Mouse (Mus musculus): ENCODE measurements around the gene Ankrd65. TPM values are rescaled to one million over a fixed set of nuclear protein-coding genes. Genes with fewer than 3 reads are reported as not detected.
A peak's percentile ranks its signal among the peaks of the same experiment; 100 is the strongest.
"Not testable (repeated sequence)": the region's sequence is repeated elsewhere in the genome, so short reads cannot be mapped to it uniquely, and the experiment has no call there.

The Ankrd65 gene
- polyA plus RNA-seq, 1 experiment from 2014 or later = not detected

DNA sequence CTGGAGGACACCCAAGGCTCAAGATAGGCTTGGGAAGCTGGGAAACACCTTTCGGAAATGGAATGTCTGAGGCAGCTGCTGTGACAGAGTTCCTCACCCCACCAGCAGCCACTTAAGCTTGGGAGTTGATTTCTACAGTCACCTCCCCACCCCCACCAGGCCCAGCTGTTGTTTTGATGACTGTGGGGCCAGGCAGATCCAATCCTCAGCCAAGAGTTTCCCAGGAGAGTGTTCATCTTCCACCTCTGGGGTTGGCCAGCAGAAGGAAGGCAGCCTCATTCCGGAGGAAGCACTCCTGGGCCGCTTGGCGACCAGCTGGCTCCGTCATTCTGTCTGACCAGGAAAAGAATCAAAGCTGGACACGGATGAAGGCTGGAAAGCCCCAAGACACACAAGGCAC lies 9.3 kb upstream of the Ankrd65 start:
- Histone ChIP-seq H3K9me3 (ENCODE audit: control insufficient read depth, low read length) (no peaks in the 10 kb centered on the region), H3K27me3 (ENCODE audit: control insufficient read depth, insufficient read depth, low read length) (no peaks in the 10 kb centered on the region), H3K36me3 (ENCODE audit: control insufficient read depth, insufficient read depth, low read length) (no peaks in the 10 kb centered on the region), H3K4me1 (ENCODE audit: control insufficient read depth, insufficient read depth, low read length) (0 out of 2 replicates have a peak, but pooled peaks cover 2% of the 10 kb centered on the region), H3K4me3 (ENCODE audit: low read depth, low read length) (no peak overlapping the region), H3K27ac (ENCODE audit: low read depth, low read length) (no peak overlapping the region), H3K4me2 (ENCODE audit: low read depth) (no peak overlapping the region), H3K9ac (ENCODE audit: low read length) (no peak overlapping the region)
- ATAC-seq (ENCODE audit: insufficient read depth, low FRiP score, low TSS enrichment) (no peak), DNase-seq (ENCODE audit: low spot score) (no peak)
- 38% methylated on average over 6 of the region's 6 CpGs for WGBS

DNA sequence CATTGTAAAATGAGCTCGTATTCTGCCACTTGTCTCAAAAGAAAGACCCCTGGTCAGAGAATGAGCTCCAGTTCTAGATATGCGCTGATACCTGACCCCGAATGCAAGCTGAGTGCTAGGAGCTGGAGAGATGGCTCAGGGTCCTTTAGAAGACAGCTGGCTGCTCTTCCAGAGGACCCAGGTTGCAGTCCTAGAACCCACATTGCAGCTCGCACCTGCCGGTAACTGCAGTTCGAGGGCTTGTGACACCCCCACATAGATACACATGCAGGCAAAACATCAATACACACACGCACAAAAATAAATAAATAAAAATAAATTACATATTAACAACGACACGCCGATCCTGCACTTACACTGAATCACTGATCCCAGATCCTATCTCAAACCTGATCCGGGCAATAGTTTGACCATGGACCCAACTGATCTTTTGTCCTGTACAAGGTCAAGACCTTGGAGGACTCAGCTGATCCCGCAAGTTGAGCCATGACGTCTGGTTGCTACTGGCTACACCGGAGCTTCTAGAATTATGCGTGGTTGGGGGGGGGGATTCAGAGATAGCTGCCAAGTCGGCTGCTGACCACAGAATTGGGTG lies 6.7 kb upstream of the Ankrd65 start:
- Histone ChIP-seq H3K36me3 (ENCODE audit: control insufficient read depth, insufficient read depth, low read length) (no peaks in the 10 kb centered on the region), H3K27ac (ENCODE audit: low read depth, low read length) (no peak overlapping the region), H3K4me3 (ENCODE audit: low read depth, low read length) (peak overlapping the region; percentile 56), H3K4me2 (ENCODE audit: low read depth) (peak overlapping the region; percentile 68), H3K4me1 (ENCODE audit: control insufficient read depth, insufficient read depth, low read length) (0 out of 2 replicates have a peak, but pooled peaks cover 2% of the 10 kb centered on the region), H3K9me3 (ENCODE audit: control insufficient read depth, low read length) (no peaks in the 10 kb centered on the region), H3K9ac (ENCODE audit: low read length) (no peak overlapping the region), H3K27me3 (ENCODE audit: control insufficient read depth, insufficient read depth, low read length) (no peaks in the 10 kb centered on the region)
- no peak; the same call in 1 of the 2 replicates for ATAC-seq (ENCODE audit: insufficient read depth, low FRiP score, low TSS enrichment)
- WGBS = 45% methylated on average over 16 of the region's 16 CpGs
- DNase-seq (ENCODE audit: low spot score) = no peak

DNA sequence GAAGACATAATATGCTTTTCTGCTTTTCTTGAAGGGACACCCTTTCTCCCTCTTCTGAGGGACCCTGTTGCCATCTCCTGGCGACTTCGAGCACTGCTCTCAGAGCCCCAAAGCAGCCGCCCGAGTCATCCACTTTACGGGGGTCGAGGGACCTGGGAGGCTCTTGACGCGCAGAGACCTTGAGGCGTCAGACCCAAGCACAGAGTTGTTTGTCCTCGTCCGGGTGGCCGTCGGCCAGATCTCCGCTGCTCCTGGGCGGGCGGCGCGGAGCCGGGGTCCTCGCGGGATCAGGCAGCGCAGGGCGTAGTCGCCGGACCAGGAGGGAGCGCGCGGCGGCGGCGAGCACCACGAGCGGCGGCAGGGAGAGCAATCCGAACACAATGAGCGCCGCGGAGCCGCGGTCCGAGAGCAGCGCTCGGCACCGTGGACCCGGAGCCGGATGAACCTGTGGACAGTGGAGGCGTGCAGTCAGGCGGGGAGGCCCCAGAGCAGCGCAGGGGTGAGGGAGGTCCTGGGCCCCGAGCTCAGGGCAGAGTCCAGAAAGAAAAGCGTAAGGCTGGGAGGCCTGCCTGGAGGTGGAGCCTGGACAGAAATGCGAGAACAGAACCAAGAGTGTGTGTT lies 6.0 kb upstream of the Ankrd65 start:
- peak; percentile 81 for ATAC-seq (ENCODE audit: insufficient read depth, low FRiP score, low TSS enrichment)
- no peaks in the 10 kb centered on the region for H3K36me3 ChIP-seq (ENCODE audit: control insufficient read depth, insufficient read depth, low read length)

DNA sequence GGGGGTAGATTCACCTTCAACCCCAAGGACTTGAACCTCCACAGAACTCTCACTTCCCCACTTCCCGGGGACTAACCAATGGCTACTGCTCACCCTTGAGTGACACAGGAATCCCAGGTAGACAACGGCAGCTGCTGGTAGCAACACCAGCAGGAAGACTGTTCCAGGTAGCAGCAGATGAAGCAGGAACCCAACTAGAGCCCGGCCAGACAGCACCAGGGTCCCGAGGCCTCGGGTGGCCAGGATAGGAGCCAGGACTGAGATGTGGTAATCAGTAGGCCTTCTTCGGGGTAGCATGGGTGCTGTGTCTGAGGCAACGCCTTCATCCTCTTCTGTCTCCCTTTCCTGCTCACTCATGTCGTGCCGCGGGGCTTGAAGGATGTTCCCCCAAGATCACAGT lies 5.0 kb upstream of the Ankrd65 start:
- ATAC-seq (ENCODE audit: insufficient read depth, low FRiP score, low TSS enrichment) (no peak), DNase-seq (ENCODE audit: low spot score) (no peak)
- H3K4me1 ChIP-seq (ENCODE audit: control insufficient read depth, insufficient read depth, low read length) = 0 out of 2 replicates have a peak, but pooled peaks cover 2% of the 10 kb centered on the region
- no peak overlapping the region for H3K4me3 ChIP-seq (ENCODE audit: low read depth, low read length)
- H3K27me3 ChIP-seq (ENCODE audit: control insufficient read depth, insufficient read depth, low read length) = no peaks in the 10 kb centered on the region
- H3K9ac ChIP-seq (ENCODE audit: low read length) = peak overlapping the region; percentile 32; the same call in 1 of the 2 replicates
- WGBS = 79% methylated on average over 10 of the region's 10 CpGs
- no peaks in the 10 kb centered on the region for H3K9me3 ChIP-seq (ENCODE audit: control insufficient read depth, low read length)
- no peak overlapping the region for H3K4me2 ChIP-seq (ENCODE audit: low read depth)
- H3K27ac ChIP-seq (ENCODE audit: low read depth, low read length) = no peak overlapping the region
- H3K36me3 ChIP-seq (ENCODE audit: control insufficient read depth, insufficient read depth, low read length) = no peaks in the 10 kb centered on the region

More for the DNA sequence above, 6.0 kb upstream of the Ankrd65 start:
- Histone ChIP-seq H3K4me3 (ENCODE audit: low read depth, low read length) (peak overlapping the region; percentile 56), H3K27ac (ENCODE audit: low read depth, low read length) (peak overlapping the region; percentile 76), H3K4me1 (ENCODE audit: control insufficient read depth, insufficient read depth, low read length) (0 out of 2 replicates have a peak, but pooled peaks cover 2% of the 10 kb centered on the region), H3K27me3 (ENCODE audit: control insufficient read depth, insufficient read depth, low read length) (no peaks in the 10 kb centered on the region), H3K9ac (ENCODE audit: low read length) (peak overlapping the region; percentile 86), H3K4me2 (ENCODE audit: low read depth) (peak overlapping the region; percentile 68), H3K9me3 (ENCODE audit: control insufficient read depth, low read length) (no peaks in the 10 kb centered on the region)
- DNase-seq (ENCODE audit: low spot score) = peak; percentile 83
- 1% methylated on average over 51 of the region's 52 CpGs for WGBS

DNA sequence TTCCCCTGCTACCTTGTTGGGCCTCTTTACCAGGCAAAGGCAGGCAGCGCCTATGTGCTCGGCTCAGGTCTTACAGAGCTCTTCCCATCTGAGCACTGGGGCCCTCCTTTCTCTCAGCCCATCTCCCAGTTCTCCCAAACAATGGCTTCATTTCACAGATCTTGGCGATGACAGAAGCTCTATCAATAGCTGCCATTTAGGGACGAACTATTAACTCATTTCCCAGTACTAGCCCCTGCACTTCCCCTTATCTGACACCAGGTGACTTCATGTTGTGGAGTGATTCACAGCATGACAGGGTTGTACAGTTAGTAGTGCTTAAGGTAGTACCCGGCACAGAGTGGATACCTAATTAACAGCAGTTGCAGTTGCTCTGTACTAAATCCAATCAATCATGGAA lies 4.4 kb upstream of the Ankrd65 start, which contains the start of gene Tmem88b:
Gene Tmem88b (minus strand): TSS at position 56 of the 400 bp plus-strand sequence.
- ATAC-seq (ENCODE audit: insufficient read depth, low FRiP score, low TSS enrichment) = no peak

DNA sequence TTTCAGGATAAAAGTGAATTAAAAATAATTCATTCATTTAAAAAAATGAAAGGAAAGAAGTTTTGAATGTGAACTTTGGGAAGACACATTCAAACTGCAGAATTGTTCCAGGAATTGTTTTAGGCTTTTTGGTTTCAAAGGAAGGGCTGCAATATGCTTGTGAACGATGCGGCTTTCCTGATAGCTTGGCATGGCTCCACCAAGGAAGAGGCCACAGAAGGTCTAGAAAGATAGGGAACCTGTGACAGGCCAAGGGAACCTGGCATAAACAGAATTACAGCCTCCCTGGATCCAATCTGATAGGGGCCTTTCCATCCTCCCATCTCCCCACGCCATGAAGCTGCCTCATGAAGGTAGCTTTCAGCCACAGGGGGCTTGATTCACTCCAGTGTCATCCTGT lies 1.9 kb upstream of the Ankrd65 start:
- H3K27ac ChIP-seq (ENCODE audit: low read depth, low read length) = no peak overlapping the region
- H3K9me3 ChIP-seq (ENCODE audit: control insufficient read depth, low read length) = no peaks in the 10 kb centered on the region
- no peak overlapping the region for H3K4me3 ChIP-seq (ENCODE audit: low read depth, low read length)
- H3K36me3 ChIP-seq (ENCODE audit: control insufficient read depth, insufficient read depth, low read length) = no peaks in the 10 kb centered on the region
- no peaks in the 10 kb centered on the region for H3K27me3 ChIP-seq (ENCODE audit: control insufficient read depth, insufficient read depth, low read length)
- 0 out of 2 replicates have a peak, but pooled peaks cover 2% of the 10 kb centered on the region for H3K4me1 ChIP-seq (ENCODE audit: control insufficient read depth, insufficient read depth, low read length)
- no peak overlapping the region for H3K9ac ChIP-seq (ENCODE audit: low read length)
- 81% methylated on average over 3 of the region's 3 CpGs for WGBS
- no peak for DNase-seq (ENCODE audit: low spot score)
- no peak for ATAC-seq (ENCODE audit: insufficient read depth, low FRiP score, low TSS enrichment)
- H3K4me2 ChIP-seq (ENCODE audit: low read depth) = no peak overlapping the region

More for the DNA sequence above, 4.4 kb upstream of the Ankrd65 start, which contains the start of gene Tmem88b:
- Histone ChIP-seq H3K4me3 (ENCODE audit: low read depth, low read length) (peak within 1 kb of the TSS; percentile 56), H3K27me3 (ENCODE audit: control insufficient read depth, insufficient read depth, low read length) (no peaks in the 10 kb centered on the region), H3K4me1 (ENCODE audit: control insufficient read depth, insufficient read depth, low read length) (0 out of 2 replicates have a peak, but pooled peaks cover 2% of the 10 kb centered on the region), H3K27ac (ENCODE audit: low read depth, low read length) (no peak within 1 kb of the TSS), H3K4me2 (ENCODE audit: low read depth) (peak within 1 kb of the TSS; percentile 68), H3K9ac (ENCODE audit: low read length) (peak within 1 kb of the TSS; percentile 32; the same call in 1 of the 2 replicates), H3K9me3 (ENCODE audit: control insufficient read depth, low read length) (no peaks in the 10 kb centered on the region), H3K36me3 (ENCODE audit: control insufficient read depth, insufficient read depth, low read length) (no peaks in the 10 kb centered on the region)
- WGBS = 73% methylated on average over 5 of the region's 5 CpGs
- DNase-seq (ENCODE audit: low spot score) = no peak

DNA sequence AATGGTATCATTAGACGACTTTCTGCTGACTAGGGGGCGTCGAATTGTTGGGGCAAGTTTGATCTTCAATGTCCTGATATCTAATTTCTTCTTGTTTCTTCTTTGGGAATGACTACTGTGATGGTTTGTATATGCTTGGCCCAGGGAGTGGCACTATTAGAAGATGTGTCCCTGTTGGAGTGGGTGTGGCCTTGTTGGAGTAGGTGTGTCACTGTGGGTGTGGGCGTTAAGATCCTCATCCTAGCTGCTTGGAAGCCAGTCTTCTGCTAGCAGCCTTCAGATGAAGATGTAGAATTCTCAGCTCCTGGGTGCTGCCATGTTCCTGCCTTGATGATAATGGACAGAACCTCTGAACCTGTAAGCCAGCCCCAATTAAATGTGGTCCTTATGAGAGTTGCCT lies 1.4 kb upstream of the Ankrd65 start:
- H3K9ac ChIP-seq (ENCODE audit: low read length); H3K27me3 ChIP-seq (ENCODE audit: control insufficient read depth, insufficient read depth, low read length); H3K4me1 ChIP-seq (ENCODE audit: control insufficient read depth, insufficient read depth, low read length); H3K36me3 ChIP-seq (ENCODE audit: control insufficient read depth, insufficient read depth, low read length); H3K4me3 ChIP-seq (ENCODE audit: low read depth, low read length); H3K4me2 ChIP-seq (ENCODE audit: low read depth); DNase-seq (ENCODE audit: low spot score); H3K27ac ChIP-seq (ENCODE audit: low read depth, low read length); ATAC-seq (ENCODE audit: insufficient read depth, low FRiP score, low TSS enrichment); H3K9me3 ChIP-seq (ENCODE audit: control insufficient read depth, low read length): not testable (repeated sequence)
- 82% methylated on average over 4 of the region's 4 CpGs for WGBS

DNA sequence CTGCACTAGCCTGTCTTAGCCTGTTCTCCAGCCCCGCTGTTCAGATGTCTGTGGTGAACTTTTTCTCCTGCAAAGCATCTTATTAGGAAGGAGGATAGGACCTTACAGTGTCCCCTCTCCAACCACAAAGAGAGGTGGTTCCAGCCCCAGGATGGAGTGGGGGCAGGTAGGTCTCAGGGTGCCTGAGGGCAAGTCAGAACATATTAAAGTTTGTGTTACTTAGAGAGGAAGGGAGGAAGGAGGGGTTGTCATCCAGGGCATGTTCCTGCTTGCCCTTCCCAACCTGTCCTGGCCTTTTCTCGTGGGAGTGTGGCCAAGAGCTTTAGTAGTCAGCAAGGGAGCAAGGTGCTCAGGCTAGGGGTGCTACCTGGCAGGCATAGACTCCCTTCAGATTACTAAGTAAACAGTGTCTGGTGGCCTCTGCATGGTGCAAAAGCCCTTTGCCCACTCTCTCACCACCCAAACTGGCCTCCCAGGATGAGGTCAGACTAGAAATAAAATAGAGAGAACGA lies 467 bp downstream of the Ankrd65 start:
- ATAC-seq (ENCODE audit: insufficient read depth, low FRiP score, low TSS enrichment) = no peak
- no peak overlapping the region for H3K4me3 ChIP-seq (ENCODE audit: low read depth, low read length)

More for the DNA sequence above, 467 bp downstream of the Ankrd65 start:
- H3K27ac ChIP-seq (ENCODE audit: low read depth, low read length) = no peak overlapping the region
- H3K9me3 ChIP-seq (ENCODE audit: control insufficient read depth, low read length) = no peaks in the 10 kb centered on the region
- H3K4me2 ChIP-seq (ENCODE audit: low read depth) = no peak overlapping the region
- no peaks in the 10 kb centered on the region for H3K27me3 ChIP-seq (ENCODE audit: control insufficient read depth, insufficient read depth, low read length)
- H3K4me1 ChIP-seq (ENCODE audit: control insufficient read depth, insufficient read depth, low read length) = no peaks in the 10 kb centered on the region
- H3K36me3 ChIP-seq (ENCODE audit: control insufficient read depth, insufficient read depth, low read length) = no peaks in the 10 kb centered on the region
- H3K9ac ChIP-seq (ENCODE audit: low read length) = no peak overlapping the region
- 71% methylated on average over 3 of the region's 3 CpGs for WGBS
- DNase-seq (ENCODE audit: low spot score) = no peak

Measured in neural tube, embryonic 11.5 days (tissue).